Mouse (Mus musculus) myocyte (in vitro differentiated cells): ENCODE measurements at regions not wholly inside any gene's neighbourhood (a gene's known extent, or its start where the extent isn't known, plus 50 kb on each side); places are given as distances from the start of the nearest gene placed in this dataset.

ENCODE experiments used
- E2F4 ChIP-seq: IDR thresholded peaks from one replicate; pipeline ENCODE4 v1.6.1; 2011; ENCODE audit warnings: mild to moderate bottlenecking, control low read depth, moderate library complexity; ENCODE audit not compliant: insufficient read depth
- MYOG ChIP-seq, 3 experiments: IDR thresholded peaks; one replicate each; pipeline ENCODE4 v1.6.1; 2011; ENCODE audit warnings: control low read depth in 2 of 3, low read depth in 2 of 3, mild to moderate bottlenecking in 2 of 3; ENCODE audit not compliant: insufficient read length in 2 of 3, control insufficient read depth in 1 of 3, insufficient read depth in 1 of 3
- POLR2A ChIP-seq: IDR thresholded peaks from one replicate; pipeline ENCODE4 v1.6.1; 2011; ENCODE audit warnings: low read depth, mild to moderate bottlenecking, control low read depth, moderate library complexity; ENCODE audit not compliant: insufficient read length
- POLR2AphosphoS2 ChIP-seq: IDR thresholded peaks from one replicate; pipeline ENCODE4 v1.6.1; 2011; ENCODE audit warnings: low read depth, control low read depth; ENCODE audit not compliant: insufficient read length
- TCF12 ChIP-seq: IDR thresholded peaks from one replicate; pipeline ENCODE4 v1.6.1; 2011; ENCODE audit warnings: mild to moderate bottlenecking, control low read depth; ENCODE audit not compliant: poor library complexity, insufficient read depth, severe bottlenecking
- TCF3 ChIP-seq: IDR thresholded peaks from one replicate; pipeline ENCODE4 v1.6.1; 2011; ENCODE audit warnings: low read depth, control low read depth; ENCODE audit not compliant: insufficient read length
- USF1 ChIP-seq: IDR thresholded peaks from one replicate; pipeline ENCODE4 v1.6.1; 2011; ENCODE audit warnings: low read depth, mild to moderate bottlenecking, control low read depth, moderate library complexity

DNA sequence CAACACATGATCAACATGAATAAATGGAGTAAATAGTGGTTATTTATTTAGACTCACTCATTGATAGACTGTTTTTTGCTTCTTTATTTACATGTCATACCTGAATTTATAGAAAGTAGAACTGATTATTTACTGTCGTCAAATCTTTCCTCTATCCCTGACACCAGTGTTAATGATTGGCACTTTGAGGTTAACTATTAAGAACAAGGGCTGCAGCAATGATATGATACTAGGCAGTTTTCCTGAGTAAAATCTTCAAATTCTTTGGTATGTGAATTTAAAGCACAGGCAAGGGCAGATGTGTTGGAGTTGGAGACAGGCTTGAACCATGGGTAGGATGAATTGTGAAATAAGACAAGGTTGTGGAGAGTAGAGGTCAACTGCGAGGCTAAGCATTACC is 2920.5 kb upstream of the Gm7489 start:
- no peak for TF ChIP-seq POLR2AphosphoS2
- TF ChIP-seq POLR2A = no peak
- TF ChIP-seq USF1 = no peak
- TF ChIP-seq E2F4 = no peak
- no peak for TF ChIP-seq TCF3
- TF ChIP-seq TCF12 = no peak
- no peak for TF ChIP-seq MYOG (IDR thresholded peaks at IDR 0.05; ENCODE audit: control insufficient read depth in 1 of 3, insufficient read depth in 1 of 3, insufficient read length in 2 of 3, low read depth in 2 of 3)
